10 mouse cellular contexts compared by ENCODE assay signal in genomic region chr9:72635134-72635533, GRCm38 (mm10). TPM values are rescaled to one million over a fixed set of nuclear protein-coding genes. Genes with fewer than 3 reads are reported as not detected.
DNase-seq lines count a peak whose midpoint lies in the region; ATAC-seq and TF ChIP-seq lines count a peak whose summit lies in the region.
"Had no signal": no experiment of that assay in that cellular context is flagged by ENCODE, and none has a peak within 500 bp of the region (broad histone marks: within the 10 kb centered on the region; RNA-seq: fewer than 3 reads in every experiment).

No protein-coding gene starts in this region.

- no peaks in the 10 kb centered on the region for H3K27me3 ChIP-seq in cerebellum, adult 2 months (ENCODE audit: control insufficient read depth, insufficient read depth, low read length)
- no peaks in the 10 kb centered on the region for H3K27me3 ChIP-seq in E14TG2a.4 (ENCODE audit: insufficient read depth, low read length)
- H3K27me3 ChIP-seq: embryonic facial prominence, embryonic 15.5 days had no signal

- no peak overlapping the region for H3K27ac ChIP-seq in cerebellum, adult 2 months (ENCODE audit: insufficient read depth, low read length)
- H3K27ac ChIP-seq: embryonic facial prominence, embryonic 15.5 days had no signal

- peak; percentile 44; the same call in 1 of the 2 replicates for TF ChIP-seq CTCF in cerebellum, adult 2 months (IDR thresholded peaks at IDR 0.05; ENCODE audit: borderline replicate concordance, insufficient read depth, low read depth, low read length)
- TF ChIP-seq CTCF in E14TG2a.4 (conservative IDR thresholded peaks at IDR 0.05; ENCODE audit: low read length): peak; percentile 52

- ATAC-seq in hematopoietic stem cell, adult 5-6 weeks (replicated peaks in 1 of 2; ENCODE audit: insufficient read depth in 1 of 2, low FRiP score in 2 of 2, low TSS enrichment in 1 of 2, low read depth in 1 of 2, poor library complexity in 2 of 2, severe bottlenecking in 2 of 2): peak; percentile 55 to 65; a peak in 3 of 4 replicates

- no peak for TF ChIP-seq POLR2A in cerebellum, adult 2 months (IDR thresholded peaks at IDR 0.05; ENCODE audit: borderline replicate concordance, insufficient read depth, low read length)

- H3K4me1 ChIP-seq in cerebellum, adult 2 months (ENCODE audit: control insufficient read depth, insufficient read depth, low read length): no peaks in the 10 kb centered on the region
- peaks cover 23% of the 10 kb centered on the region for H3K4me1 ChIP-seq in E14TG2a.4 (replicated peaks; ENCODE audit: low read depth, low read length)

- H3K9me3 ChIP-seq in E14TG2a.4 (ENCODE audit: low read length): no peaks in the 10 kb centered on the region
- H3K9me3 ChIP-seq: embryonic facial prominence, embryonic 15.5 days had no signal

- H3K4me3 ChIP-seq in cerebellum, adult 2 months (replicated peaks; ENCODE audit: insufficient read depth, low read depth, low read length): no peak overlapping the region
- no peak overlapping the region for H3K4me3 ChIP-seq in E14TG2a.4 (replicated peaks; ENCODE audit: low read length)
- H3K4me3 ChIP-seq: embryonic facial prominence, embryonic 15.5 days had no signal

- no peaks in the 10 kb centered on the region for H3K36me3 ChIP-seq in E14TG2a.4 (ENCODE audit: insufficient read depth, low read length)
- H3K36me3 ChIP-seq: embryonic facial prominence, embryonic 15.5 days had no signal

- peak in 1 of 2 experiments; percentile 47 for DNase-seq in cerebellum, adult 2 months
- DNase-seq in cerebellum, adult 9-11 months: no peak
- DNase-seq in kidney, postnatal 14 days: peak; percentile 33
- DNase-seq in kidney, postnatal 4 days: no peak
- no peak for DNase-seq in urinary bladder, postnatal 4 days (ENCODE audit: low spot score in 2 of 2)
- no peak for DNase-seq in urinary bladder, postnatal 25 days (ENCODE audit: low spot score)
- DNase-seq: kidney, postnatal 10 days had no signal

RNA-seq across cellular contexts. Expression of gene Nedd4, which starts 27.0 kb away (rescaled TPM):
- 248 and 269 TPM in 2 replicates for polyA plus RNA-seq in cerebellum, adult 2 months (2012; rRNA removed)
- total RNA-seq in hematopoietic stem cell, adult 5-6 weeks (2017): 281 and 419 TPM in 2 replicates
